ENCODE assay signal across 8 mouse cellular contexts in genomic region chr7:28824941-28825685, GRCm38 (mm10). TPM values are rescaled to one million over a fixed set of nuclear protein-coding genes. Genes with fewer than 3 reads are reported as not detected.
DNase-seq lines count a peak whose midpoint lies in the region; ATAC-seq and TF ChIP-seq lines count a peak whose summit lies in the region.

Gene Ech1 (plus strand): TSS chr7:28825217.

- no peaks in the 10 kb centered on the region for H3K27me3 ChIP-seq in hindbrain, postnatal 0 days (ENCODE audit: insufficient read depth, low read length)

- H3K4me3 ChIP-seq in gastrocnemius, adult 2 months, result peak within 1 kb of the TSS; percentile 71
- H3K4me3 ChIP-seq in hindbrain, postnatal 0 days (ENCODE audit: low read length), result peak within 1 kb of the TSS; percentile 47
- H3K4me3 ChIP-seq in left cerebral cortex, adult 2 months, result peak within 1 kb of the TSS; percentile 54

- 0 out of 2 replicates have a peak, but pooled peaks cover 13% of the 10 kb centered on the region for H3K4me1 ChIP-seq in hindbrain, postnatal 0 days (ENCODE audit: insufficient read depth, low read length)

- H3K9me3 ChIP-seq in hindbrain, postnatal 0 days (ENCODE audit: low read length), result no peaks in the 10 kb centered on the region

- H3K4me2 ChIP-seq in hindbrain, postnatal 0 days (ENCODE audit: low read depth, low read length), result peak within 1 kb of the TSS; percentile 61

- H3K27ac ChIP-seq in gastrocnemius, adult 2 months, result peak within 1 kb of the TSS; percentile 96
- H3K27ac ChIP-seq in hindbrain, postnatal 0 days, result peak within 1 kb of the TSS; percentile 79
- peak within 1 kb of the TSS; percentile 88 for H3K27ac ChIP-seq in left cerebral cortex, adult 2 months

- TF ChIP-seq CTCF in gastrocnemius, adult 2 months (IDR thresholded peaks at IDR 0.05), result no peak
- no peak; the same call in 1 of the 2 replicates for TF ChIP-seq CTCF in hindbrain, postnatal 0 days (IDR thresholded peaks at IDR 0.05; ENCODE audit: low read depth)
- TF ChIP-seq CTCF in left cerebral cortex, adult 2 months (IDR thresholded peaks at IDR 0.05), result no peak

- ATAC-seq in common myeloid progenitor, adult 5-6 weeks (replicated peaks; ENCODE audit: low read depth, poor library complexity, severe bottlenecking), result peak; percentile 91
- ATAC-seq in hindbrain, postnatal 0 days, result peak; percentile 87
- peak; percentile 98 for ATAC-seq in megakaryocyte, adult 5-6 weeks (ENCODE audit: poor library complexity, severe bottlenecking)

- DNase-seq in ZHBTc4 (ENCODE audit: low read depth, low spot score), result peak; percentile 97
- peak; percentile 94 for DNase-seq in gastrocnemius, adult 2 months
- peak; percentile 96 for DNase-seq in hindbrain, postnatal 0 days (ENCODE audit: low spot score)
- peak; percentile 83 to 90 for DNase-seq in left cerebral cortex, adult 2 months (ENCODE audit: extremely low spot score in 1 of 2, low spot score in 2 of 2)
- peak; percentile 87 to 89 for DNase-seq in right cerebral cortex, adult 2 months (ENCODE audit: low spot score in 2 of 2)
- peak; percentile 94 for DNase-seq in urinary bladder, postnatal 14 days (ENCODE audit: low spot score)

- intact Hi-C loops in gastrocnemius, adult 2 months (cut with DNase I), result loop anchor here (5.0 kb wide), 1 partner anchor 42 kb away; no protein-coding TSS in a partner anchor
- intact Hi-C loops in left cerebral cortex, adult 2 months (cut with DNase I), result loop anchor here (1.0 to 5.0 kb wide), 4 partner anchors 15 to 137 kb away; partner anchors contain the start of gene Actn4

- 2% methylated on average over 33 of the region's 33 CpGs for WGBS in hindbrain, postnatal 0 days

- peaks cover 22% of the 10 kb centered on the region for H3K36me3 ChIP-seq in hindbrain, postnatal 0 days (ENCODE audit: insufficient read depth, low read length)

- H3K9ac ChIP-seq in hindbrain, postnatal 0 days (replicated peaks; ENCODE audit: low read length), result peak within 1 kb of the TSS; percentile 56

RNA-seq across cellular contexts. Expression of gene Ech1, which starts in this region (rescaled TPM):
- total RNA-seq in common myeloid progenitor, adult 5-6 weeks (2017), result 94.7 and 95.7 TPM in 2 replicates
- 100 to 1,000 TPM; 173 to 338 TPM for total RNA-seq in gastrocnemius, adult 2 months (2021)
- total RNA-seq in hindbrain, postnatal 0 days (2014; rRNA removed), result 95.5 and 131 TPM in 2 replicates
- polyA plus RNA-seq in hindbrain, postnatal 0 days (2015; fragmentation: Nextera tagmentation; extraction: Ambion mirVana), result 122 and 127 TPM in 2 replicates
- total RNA-seq in left cerebral cortex, adult 2 months (2021), result 10 to 100 TPM; 46.3 to 49.8 TPM
- total RNA-seq in megakaryocyte, adult 5-6 weeks (2015), result 119 TPM in 2 replicates
- 78.8 and 82.8 TPM in 2 replicates for total RNA-seq in megakaryocyte, adult 5-6 weeks (2017)

Comparison
In these comparisons a context has a peak if more than half of its experiments do, and no peak if none do; other contexts are left out.
1. Peak in every context shown above with its lines: DNase-seq, ATAC-seq, H3K4me3 ChIP-seq and H3K27ac ChIP-seq.